Mouse (Mus musculus) lung, adult 2 months (tissue): ENCODE results near the gene Psmd3. TPM values are rescaled to one million over a fixed set of nuclear protein-coding genes. Genes with fewer than 3 reads are reported as not detected.
"Not testable (repeated sequence)": the region's sequence is repeated elsewhere in the genome, so short reads cannot be mapped to it uniquely, and the experiment has no call there.

ENCODE experiments used
- DNase-seq: peaks from one replicate; pipeline ENCODE4 v3.0.0; 2022
- H3K4me1 ChIP-seq: fragments of 200-500 bp; 2 replicates; pipeline ENCODE4 v1.6.1; 2011; ENCODE audit warnings: low read length; ENCODE audit not compliant: control insufficient read depth, insufficient read depth
- H3K4me3 ChIP-seq: fragments of 200-500 bp; replicated peaks from 2 replicates; pipeline ENCODE3; 2011; ENCODE audit warnings: low read depth, mild to moderate bottlenecking, control low read depth, low read length; ENCODE audit errors: extremely low read depth
- CTCF ChIP-seq: fragments of 200-500 bp; IDR thresholded peaks from 2 replicates; pipeline ENCODE4 v1.5.1; 2011; ENCODE audit warnings: mild to moderate bottlenecking, low read length, control low read depth; ENCODE audit not compliant: insufficient read depth
- POLR2A ChIP-seq: fragments of 200-500 bp; IDR thresholded peaks from 2 replicates; pipeline ENCODE4 v1.6.1; 2011; ENCODE audit warnings: low read depth, mild to moderate bottlenecking, control low read depth, low read length, borderline replicate concordance; ENCODE audit errors: extremely low read depth
- WGBS: fragments of 180-500 bp; shearing (Covaris S2); methylation state at CpG from one replicate; pipeline ENCODE4 v1.1.7; 2018; 5-methylcytosine and 5-hydroxymethylcytosine counted together
- polyA plus RNA-seq: library from polyadenylated mRNA; depleted of rRNA; stranded (reverse); fragments of >200 nt; gene quantifications from 2 replicates; pipeline ENCODE4 v1.2.3, GENCODE M21; 2012

The Psmd3 gene
- polyA plus RNA-seq, 1 experiment, result 156 TPM

GRCm38 (mm10) chr11:98701213-98701670 lies 18.9 kb downstream of the Psmd3 start, which contains the start of gene Csf3:
Gene Csf3 (plus strand): TSS chr11:98701263.
- no peak for DNase-seq
- no peak within 1 kb of the TSS for H3K4me3 ChIP-seq
- TF ChIP-seq POLR2A (no peak), CTCF (no peak)
- WGBS, result 59% methylated on average over 10 of the region's 10 CpGs
- no peaks in the 10 kb centered on the region for H3K4me1 ChIP-seq

GRCm38 (mm10) chr11:98702323-98702722 lies 20.0 kb downstream of the Psmd3 start:
- TF ChIP-seq CTCF (no peak), POLR2A (no peak)
- H3K4me1 ChIP-seq, result no peaks in the 10 kb centered on the region
- no peak overlapping the region for H3K4me3 ChIP-seq
- DNase-seq, result no peak
- WGBS, result 74% methylated on average over 5 of the region's 5 CpGs

DNA sequence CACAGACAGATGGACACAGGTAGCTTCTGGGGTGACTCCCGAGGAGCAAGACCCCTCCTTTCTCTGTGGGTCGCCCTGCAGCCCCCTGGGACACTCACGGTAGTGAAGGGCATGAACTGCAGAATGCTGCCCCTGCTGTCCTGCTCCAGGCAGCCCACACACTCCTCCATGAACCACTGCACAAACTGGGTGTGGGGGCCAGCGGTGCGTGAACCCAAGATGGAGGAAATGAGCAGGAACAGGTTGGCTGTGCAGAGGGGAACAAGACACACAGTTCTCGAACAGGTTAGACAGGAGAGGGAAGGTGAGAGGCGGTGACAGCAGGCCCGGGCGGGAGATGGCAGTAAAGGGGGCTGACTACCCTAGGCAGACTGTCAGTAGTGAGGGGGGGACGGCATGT lies 22.7 kb downstream of the Psmd3 start:
- H3K4me3 ChIP-seq, result no peak overlapping the region
- peaks cover 20% of the 10 kb centered on the region for H3K4me1 ChIP-seq
- no peak for DNase-seq
- WGBS, result 86% methylated on average over 10 of the region's 10 CpGs
- TF ChIP-seq CTCF, result no peak
- TF ChIP-seq POLR2A, result no peak

DNA sequence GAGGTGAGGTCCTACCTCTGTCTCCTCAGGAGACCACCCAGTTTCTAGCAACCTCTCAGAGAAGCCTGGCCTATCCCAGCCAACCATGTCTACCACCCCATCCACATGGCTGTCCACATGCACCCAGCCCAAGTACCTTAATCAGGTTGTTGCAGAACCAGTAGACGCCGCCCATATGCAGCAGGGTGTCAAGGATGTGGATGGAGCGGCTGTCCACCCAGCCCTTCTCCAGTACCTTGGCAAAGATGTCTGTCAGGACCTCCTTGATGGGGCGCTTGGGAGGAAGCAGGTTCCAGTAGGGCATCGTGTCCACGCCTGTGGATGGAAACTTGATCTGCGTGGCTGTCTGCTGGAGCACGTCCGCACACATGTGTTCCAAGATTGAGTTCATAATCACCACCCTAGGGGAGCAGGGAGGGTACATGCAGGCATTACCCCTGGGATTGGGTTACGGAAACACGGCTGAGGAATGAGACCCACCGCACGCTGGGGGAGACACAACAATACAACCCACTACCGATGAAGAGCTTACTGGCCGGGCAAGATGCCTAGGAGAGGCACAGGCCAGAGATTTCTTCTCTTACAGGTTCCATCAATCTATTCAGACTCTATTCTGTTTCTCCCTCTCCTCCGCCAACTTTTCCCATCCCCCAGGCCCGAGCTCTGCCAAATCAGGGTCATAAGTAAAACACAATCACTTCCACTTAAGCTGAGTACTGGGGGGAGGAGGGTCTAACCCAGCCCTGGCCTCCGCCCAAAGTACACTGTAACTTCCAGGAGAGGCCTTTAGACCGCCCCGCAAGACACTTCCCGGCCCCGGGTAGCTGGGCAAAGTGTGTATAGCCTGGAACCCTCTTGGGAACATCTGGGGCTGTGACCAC lies 25.3 kb downstream of the Psmd3 start:
- 60% methylated on average over 22 of the region's 22 CpGs for WGBS
- no peak for TF ChIP-seq CTCF
- TF ChIP-seq POLR2A, result no peak
- Histone ChIP-seq H3K4me1 (peaks cover 29% of the 10 kb centered on the region), H3K4me3 (no peak overlapping the region)
- peak; percentile 67 for DNase-seq

- TF ChIP-seq POLR2A (no peak), CTCF (no peak)
- 36% methylated on average over 19 of the region's 19 CpGs for WGBS
- Histone ChIP-seq H3K4me1 (peaks cover 29% of the 10 kb centered on the region), H3K4me3 (no peak overlapping the region)
- peak; percentile 34 for DNase-seq
Observed at GRCm38 (mm10) chr11:98708282-98708956, 26.1 kb downstream of the Psmd3 start.

- Histone ChIP-seq H3K4me3 (no peak overlapping the region), H3K4me1 (peaks cover 29% of the 10 kb centered on the region)
- TF ChIP-seq CTCF (no peak), POLR2A (no peak)
- 32% methylated on average over 26 of the region's 26 CpGs for WGBS
- DNase-seq, result peak; percentile 46
Observed at GRCm38 (mm10) chr11:98709001-98709741, 26.8 kb downstream of the Psmd3 start.

GRCm38 (mm10) chr11:98710416-98711045 lies 28.2 kb downstream of the Psmd3 start:
- Histone ChIP-seq H3K4me3 (no peak overlapping the region), H3K4me1 (peaks cover 29% of the 10 kb centered on the region)
- no peak for TF ChIP-seq POLR2A
- peak; percentile 96 for TF ChIP-seq CTCF
- DNase-seq, result peak; percentile 87
- WGBS, result 29% methylated on average over 12 of the region's 12 CpGs

GRCm38 (mm10) chr11:98711046-98711434 lies 28.7 kb downstream of the Psmd3 start:
- H3K4me3 ChIP-seq, result no peak overlapping the region
- no peak for DNase-seq
- peaks cover 29% of the 10 kb centered on the region for H3K4me1 ChIP-seq
- WGBS, result 57% methylated on average over 4 of the region's 4 CpGs
- TF ChIP-seq CTCF (no peak), POLR2A (no peak)

DNA sequence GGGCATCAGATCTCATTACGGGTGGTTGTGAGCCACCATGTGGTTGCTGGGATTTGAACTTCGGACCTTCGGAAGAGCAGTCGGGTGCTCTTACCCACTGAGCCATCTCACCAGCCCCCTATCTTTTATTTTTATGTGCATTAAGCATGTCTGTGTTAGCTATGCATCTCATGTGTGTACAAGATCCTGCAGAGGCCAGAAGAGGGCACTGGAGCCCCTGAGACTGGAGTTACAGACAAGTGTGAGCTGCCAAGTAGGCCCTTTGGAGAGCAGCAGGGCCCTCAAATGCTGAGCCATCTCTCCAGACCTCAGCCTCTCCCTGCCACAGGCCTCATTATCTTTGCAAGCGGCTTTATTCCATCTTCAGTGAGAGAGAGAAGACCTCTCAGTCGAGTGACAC lies 29.7 kb downstream of the Psmd3 start:
- 83% methylated on average over 6 of the region's 6 CpGs for WGBS
- H3K4me3 ChIP-seq, DNase-seq: not testable (repeated sequence)
- H3K4me1 ChIP-seq, result peaks cover 29% of the 10 kb centered on the region
- peak; percentile 25; the same call in 1 of the 2 replicates for TF ChIP-seq CTCF
